Mouse (Mus musculus) CH12.LX (cell line): ENCODE measurements around the gene Tnp1. TPM values are rescaled to one million over a fixed set of nuclear protein-coding genes. Genes with fewer than 3 reads are reported as not detected.

Experiments
- DNase-seq: peaks from one replicate; pipeline ENCODE4 v3.0.0-alpha.2; 2013; ENCODE audit errors: extremely low read depth
- H3K27ac ChIP-seq: 2 replicates; pipeline ENCODE4 v1.5.1; 2012; ENCODE audit warnings: low read depth, mild to moderate bottlenecking, control low read depth, moderate library complexity; ENCODE audit not compliant: insufficient read depth
- H3K27me3 ChIP-seq: replicated peaks from 2 replicates; pipeline ENCODE3; 2012; ENCODE audit warnings: inconsistent platforms
- H3K36me3 ChIP-seq, 2 experiments: replicated peaks in 1 of 2; 2 replicates each; pipeline versions ENCODE3 to v1.6.1; 2012; ENCODE audit warnings: inconsistent platforms in 1 of 2, low read length in 1 of 2, mild to moderate bottlenecking in 1 of 2, mixed read lengths in 1 of 2, moderate library complexity in 1 of 2; ENCODE audit not compliant: control insufficient read depth in 1 of 2, insufficient read depth in 1 of 2
- H3K4me1 ChIP-seq, 2 experiments: 2 replicates each; pipeline ENCODE4 v1.6.1; 2012; ENCODE audit warnings: inconsistent platforms in 1 of 2, moderate library complexity in 1 of 2; ENCODE audit not compliant: insufficient read depth in 2 of 2, control insufficient read depth in 1 of 2
- H3K4me2 ChIP-seq: 2 replicates; pipeline ENCODE4 v1.6.1; 2012; ENCODE audit warnings: low read depth, mild to moderate bottlenecking, control low read depth; ENCODE audit not compliant: poor library complexity, insufficient read depth, severe bottlenecking
- H3K4me3 ChIP-seq, 3 experiments: fragments of 150-350 bp in 1 of 3; sonication (generic) in 1 of 3; replicated peaks in 1 of 3; 2 replicates each; pipeline versions ENCODE3 to v1.5.1; 2011 to 2012; ENCODE audit warnings: low read depth in 2 of 3, low read length in 2 of 3, mild to moderate bottlenecking in 2 of 3, moderate library complexity in 2 of 3, control low read depth in 1 of 3, improper control_type of control experiment in 1 of 3, inconsistent platforms in 1 of 3, mixed read lengths in 1 of 3; ENCODE audit not compliant: poor library complexity in 1 of 3
- H3K79me2 ChIP-seq: replicated peaks from 2 replicates; pipeline ENCODE4 v1.6.1; 2012; ENCODE audit warnings: mild to moderate bottlenecking, moderate library complexity; ENCODE audit not compliant: control insufficient read depth, poor library complexity, insufficient read depth, severe bottlenecking; ENCODE audit errors: extremely low read depth
- H3K9ac ChIP-seq: 2 replicates; pipeline ENCODE4 v1.6.1; 2012; ENCODE audit warnings: low read depth, mild to moderate bottlenecking, control low read depth, moderate library complexity; ENCODE audit not compliant: insufficient read depth
- H3K9me3 ChIP-seq: replicated peaks from 2 replicates; pipeline ENCODE3; 2012; ENCODE audit warnings: low read length, inconsistent platforms, mixed read lengths
- CHD1 ChIP-seq: IDR thresholded peaks from 2 replicates; pipeline ENCODE4 v1.6.1; 2012; ENCODE audit warnings: low read depth, low read length, improper control_type of control experiment, inconsistent platforms
- CHD2 ChIP-seq: IDR thresholded peaks from 2 replicates; pipeline ENCODE4 v1.6.1; 2011; ENCODE audit warnings: low read length, improper control_type of control experiment
- ELF1 ChIP-seq: IDR thresholded peaks from 2 replicates; pipeline ENCODE4 v1.6.1; 2014; ENCODE audit warnings: low read depth, mild to moderate bottlenecking, inconsistent platforms, low read length, improper control_type of control experiment
- GABPA ChIP-seq: IDR thresholded peaks from 2 replicates; pipeline ENCODE4 v1.6.1; 2012; ENCODE audit warnings: low read depth, low read length, improper control_type of control experiment, inconsistent platforms; ENCODE audit not compliant: insufficient replicate concordance
- JUN ChIP-seq: IDR thresholded peaks from 2 replicates; pipeline ENCODE4 v1.6.1; 2011; ENCODE audit warnings: low read depth, mild to moderate bottlenecking, low read length, improper control_type of control experiment, moderate library complexity; ENCODE audit not compliant: insufficient read depth
- JUND ChIP-seq: conservative IDR thresholded peaks from 2 replicates; pipeline ENCODE4 v1.6.1; 2011; ENCODE audit warnings: low read depth, low read length, improper control_type of control experiment
- MEF2A ChIP-seq: IDR thresholded peaks from 2 replicates; pipeline ENCODE4 v1.6.1; 2014; ENCODE audit warnings: low read depth, mild to moderate bottlenecking, inconsistent platforms, low read length, improper control_type of control experiment, borderline replicate concordance
- MXI1 ChIP-seq: IDR thresholded peaks from 2 replicates; pipeline ENCODE4 v1.6.1; 2011; ENCODE audit warnings: mild to moderate bottlenecking, low read depth, low read length, improper control_type of control experiment
- POLR2A ChIP-seq: IDR thresholded peaks from 2 replicates; pipeline ENCODE4 v1.6.1; 2011; ENCODE audit warnings: low read depth, mild to moderate bottlenecking, improper control_type of control experiment, low read length
- SIN3A ChIP-seq: IDR thresholded peaks from 2 replicates; pipeline ENCODE4 v1.6.1; 2012; ENCODE audit warnings: low read length, improper control_type of control experiment, inconsistent platforms
- TCF12 ChIP-seq: IDR thresholded peaks from 2 replicates; pipeline ENCODE4 v1.6.1; 2014; ENCODE audit warnings: low read depth, mild to moderate bottlenecking, inconsistent platforms, low read length, improper control_type of control experiment
- USF2 ChIP-seq: conservative IDR thresholded peaks from 2 replicates; pipeline ENCODE4 v1.6.1; 2011; ENCODE audit warnings: low read depth, low read length, improper control_type of control experiment
- ZKSCAN1 ChIP-seq: IDR thresholded peaks from 2 replicates; pipeline ENCODE4 v1.6.1; 2012; ENCODE audit warnings: low read depth, inconsistent platforms, low read length, improper control_type of control experiment, borderline replicate concordance
- ZNF384 ChIP-seq: IDR thresholded peaks from 2 replicates; pipeline ENCODE4 v1.6.1; 2012; ENCODE audit warnings: low read depth, low read length, improper control_type of control experiment, inconsistent platforms
- dilution Hi-C: fragments of 300-500 bp; cut with MboI; formaldehyde crosslinking; loops from 2 replicates; pipeline ENCODE4 v1.14.3; 2020; ENCODE audit warnings: low sequenced_read_pairs; ENCODE audit not compliant: extremely low pct_unique_long_range_greater_than_20kb, extremely low pct_ligation_motif_present
- in situ Hi-C: fragments of 300-500 bp; cut with MboI; formaldehyde crosslinking; loops from 3 replicates; pipeline ENCODE4 v1.14.3; 2019; ENCODE audit warnings: low sequenced_read_pairs, low pct_ligation_motif_present, low pct_unique_long_range_greater_than_20kb, mixed read lengths
- polyA plus RNA-seq: library from polyadenylated mRNA; unstranded; fragments of >175 nt; gene quantifications from 2 replicates; pipeline ENCODE4 v1.2.1, GENCODE M21; 2012; ENCODE audit warnings: low read depth; ENCODE audit not compliant: insufficient read length
- total RNA-seq, 2 experiments: library from RNA; depleted of rRNA; stranded (reverse); fragments of 300-350 nt in 1 of 2; fragments of >200 nt in 1 of 2; gene quantifications; 2 replicates each; pipeline ENCODE4 v1.2.3; 2012 to 2014

Tnp1 gene
- total and polyA plus RNA-seq, 3 experiments = not detected

DNA sequence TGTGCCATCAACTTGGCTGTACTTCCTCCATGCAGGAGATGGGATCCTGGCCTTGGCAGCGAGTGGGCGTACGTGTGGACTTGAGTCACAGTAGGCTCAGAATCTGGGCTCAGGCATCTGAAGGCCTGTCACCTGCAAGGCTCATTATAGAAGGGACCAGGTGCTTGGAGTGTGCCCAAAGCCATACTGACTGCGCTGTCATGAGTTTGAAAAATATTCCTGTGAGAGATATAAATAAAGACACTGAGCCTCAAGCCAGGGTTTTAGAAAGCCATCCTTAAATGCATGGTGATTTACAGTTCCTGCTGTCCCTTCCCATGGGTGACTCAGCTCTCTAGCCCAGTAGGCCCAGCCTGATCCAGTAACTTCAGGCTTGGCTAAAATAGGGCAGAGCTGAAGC lies 49.3 kb downstream of the Tnp1 start:
- in situ Hi-C loops = no loop called here
- dilution Hi-C loops = no loop called here
- peaks cover 17 to 44% of the 10 kb centered on the region in 2 experiments for H3K4me1 ChIP-seq
- H3K79me2 ChIP-seq = no peaks in the 10 kb centered on the region
- no peaks in the 10 kb centered on the region for H3K27me3 ChIP-seq
- H3K36me3 ChIP-seq = no peaks in the 10 kb centered on the region
- TF ChIP-seq ZNF384 (no peak), ZKSCAN1 (no peak), JUN (no peak), POLR2A (no peak), CHD2 (no peak), JUND (no peak), GABPA (no peak), USF2 (no peak), ELF1 (no peak), TCF12 (no peak), CHD1 (no peak), MXI1 (no peak), MEF2A (no peak), SIN3A (no peak)
- no peak overlapping the region for H3K4me2 ChIP-seq
- no peaks in the 10 kb centered on the region for H3K9me3 ChIP-seq
- no peak for DNase-seq
- H3K9ac ChIP-seq = no peak overlapping the region
- no peak overlapping the region for H3K4me3 ChIP-seq
- no peak overlapping the region for H3K27ac ChIP-seq

Other genes starting within 250 kb of the Tnp1 start
- 386 and 662 TPM in 2 replicates for gene Igfbp2, start 191.4 kb downstream of the Tnp1 start, total RNA-seq (2012; rRNA removed)
- gene Igfbp2, start 191.4 kb downstream of the Tnp1 start, total RNA-seq (2014; rRNA removed) = 264 and 294 TPM in 2 replicates
- gene Igfbp2, start 191.4 kb downstream of the Tnp1 start, polyA plus RNA-seq = 350 and 355 TPM in 2 replicates
- 0.04 and 0.08 TPM in 2 replicates for gene Igfbp5, start 141.0 kb downstream of the Tnp1 start, total RNA-seq (2012; rRNA removed)
- gene Igfbp5, start 141.0 kb downstream of the Tnp1 start, total RNA-seq (2014; rRNA removed) = not detected in 2 replicates
- 0.09 and 0.14 TPM in 2 replicates for gene Igfbp5, start 141.0 kb downstream of the Tnp1 start, polyA plus RNA-seq